In genomic region chr2:22753461-22754075, GRCm38 (mm10) we compare ENCODE assay signal across 1 mouse cellular context.
TF ChIP-seq lines count a peak whose summit lies in the region.

No protein-coding gene starts in this region.

TF ChIP-seq in MEL, 35 proteins besides CTCF, POLR2A, EP300 and RAD21 (continued from another document):
- TF ChIP-seq UBTF (IDR thresholded peaks at IDR 0.05; ENCODE audit: borderline replicate concordance, insufficient read depth, low read depth, low read length) (no peak), ETS1 (IDR thresholded peaks at IDR 0.05; ENCODE audit: low read depth, low read length) (0 out of 2 replicates have a peak, but pooled peaks have one; percentile 12), NELFE (IDR thresholded peaks at IDR 0.05; ENCODE audit: low read depth, low read length) (no peak), GABPA (IDR thresholded peaks at IDR 0.05; ENCODE audit: low read depth, low read length) (no peak)
TF ChIP-seq in MEL: peak in this region for 2.
